Mouse (Mus musculus) brain, embryonic 14.5 days (tissue): ENCODE measurements around the gene Nipal4.

Experiments used
- CTCF ChIP-seq: fragments of 200-500 bp; IDR thresholded peaks from 2 replicates; pipeline ENCODE4 v1.5.1; 2012; ENCODE audit warnings: inconsistent platforms, mild to moderate bottlenecking, moderate library complexity, borderline replicate concordance; ENCODE audit not compliant: insufficient read depth, insufficient read length; ENCODE audit errors: extremely low read depth
- POLR2A ChIP-seq: fragments of 200-500 bp; IDR thresholded peaks from 2 replicates; pipeline ENCODE4 v1.6.1; 2012; ENCODE audit warnings: mild to moderate bottlenecking, inconsistent platforms, borderline replicate concordance; ENCODE audit not compliant: poor library complexity, insufficient read depth, insufficient read length, severe bottlenecking; ENCODE audit errors: extremely low read depth

DNA sequence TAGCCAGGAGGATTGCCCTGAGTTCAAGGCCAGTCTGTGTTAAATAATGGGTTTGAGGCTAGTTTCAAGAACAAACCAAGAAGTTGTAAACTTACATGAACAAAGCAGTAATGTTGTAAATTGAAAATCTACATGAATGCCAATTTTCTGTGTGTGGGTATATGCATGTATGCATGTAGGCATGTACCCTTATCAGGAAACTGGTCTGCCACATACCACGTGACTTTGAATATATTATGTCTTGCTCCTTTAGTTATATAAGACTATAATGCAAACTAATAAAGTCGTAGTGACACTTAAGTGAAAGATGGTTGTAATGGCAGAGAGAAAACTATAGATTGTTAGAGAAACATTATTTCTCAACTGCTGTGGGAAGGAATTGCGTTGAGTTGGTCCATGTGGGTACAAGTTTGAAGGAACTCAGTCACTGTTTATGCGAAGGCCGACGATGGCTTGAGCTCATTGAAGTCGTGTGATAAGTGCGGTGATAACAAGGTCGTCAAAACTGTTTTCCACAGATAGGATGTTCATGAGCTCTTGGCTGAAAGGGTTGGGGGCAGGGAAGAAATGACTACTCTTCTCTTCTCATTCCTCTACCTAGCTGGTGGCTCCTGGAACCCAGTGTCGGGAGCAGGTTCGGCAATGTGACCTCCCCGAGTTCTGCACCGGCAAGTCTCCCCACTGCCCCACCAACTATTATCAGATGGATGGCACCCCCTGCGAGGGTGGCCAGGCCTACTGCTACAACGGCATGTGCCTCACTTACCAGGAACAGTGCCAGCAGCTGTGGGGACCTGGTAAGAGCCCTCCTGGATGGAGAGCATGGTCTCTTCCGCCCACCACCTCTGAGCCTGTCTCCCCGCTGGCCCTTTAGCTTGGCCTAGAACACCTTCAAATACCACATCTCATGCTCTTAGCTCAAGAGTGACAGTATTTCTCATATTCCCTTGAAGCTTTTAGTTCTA, 35.0 kb downstream of the Nipal4 start:
- no peak for TF ChIP-seq CTCF
- TF ChIP-seq POLR2A = no peak
